ENCODE assay signal across 8 mouse cellular contexts in the genomic region with DNA sequence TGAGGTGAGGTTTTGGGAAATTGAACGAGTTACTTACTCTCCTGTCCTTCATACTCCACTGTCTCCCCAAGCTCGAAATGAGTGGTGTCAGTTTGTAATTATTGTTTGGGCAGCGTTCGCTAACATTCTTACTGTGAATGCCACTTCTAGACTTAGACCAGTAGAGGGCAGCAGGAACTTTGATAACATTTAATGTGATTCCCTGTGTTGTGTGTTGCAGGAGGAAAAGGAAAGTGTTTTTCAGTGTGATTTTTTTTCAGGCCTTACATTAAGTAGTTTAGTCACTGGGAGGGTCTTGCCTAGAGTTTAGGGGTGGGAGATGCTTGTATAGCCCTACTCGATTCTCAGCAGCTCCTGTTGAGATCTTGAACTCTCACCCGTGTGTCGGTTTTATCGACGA. TPM values are rescaled to one million over a fixed set of nuclear protein-coding genes. Genes with fewer than 3 reads are reported as not detected.
DNase-seq lines count a peak whose midpoint lies in the region; ATAC-seq lines count a peak whose summit lies in the region.

No protein-coding gene starts in this region.

- H3K36me3 ChIP-seq in hindbrain, embryonic 16.5 days (ENCODE audit: control insufficient read depth, insufficient read depth, low read length) = no peaks in the 10 kb centered on the region

- no peak overlapping the region for H3K4me3 ChIP-seq in hindbrain, embryonic 16.5 days (ENCODE audit: low read length)

- no peak overlapping the region for H3K27ac ChIP-seq in hindbrain, embryonic 16.5 days (ENCODE audit: low read depth, low read length)

- H3K4me2 ChIP-seq in hindbrain, embryonic 16.5 days (ENCODE audit: low read length) = no peak overlapping the region

- no peaks in the 10 kb centered on the region for H3K4me1 ChIP-seq in hindbrain, embryonic 16.5 days (ENCODE audit: control insufficient read depth, insufficient read depth, low read depth, low read length)

- intact Hi-C loops in left cerebral cortex, postnatal 10 days (cut with DNase I) = loop anchor here (5.0 to 10.0 kb wide), 3 partner anchors 106 to 304 kb away; no protein-coding TSS in a partner anchor

- WGBS in hindbrain, embryonic 16.5 days = 48% methylated on average over 9 of the region's 9 CpGs

- no peaks in the 10 kb centered on the region for H3K27me3 ChIP-seq in hindbrain, embryonic 16.5 days (replicated peaks; ENCODE audit: control insufficient read depth, insufficient read depth, low read length)

- no peaks in the 10 kb centered on the region for H3K9me3 ChIP-seq in hindbrain, embryonic 16.5 days (ENCODE audit: control insufficient read depth, low read length)

- no peak overlapping the region for H3K9ac ChIP-seq in hindbrain, embryonic 16.5 days (ENCODE audit: low read depth, low read length)

- ATAC-seq in hindbrain, embryonic 16.5 days = peak; percentile 65

- DNase-seq in left cerebral cortex, postnatal 10 days (ENCODE audit: extremely low spot score in 1 of 2, low spot score in 2 of 2) = peak; percentile 13 to 46
- no peak for DNase-seq in left cerebral cortex, adult 11 months (ENCODE audit: low spot score)
- DNase-seq in NIH3T3 (ENCODE audit: low read depth) = peak; percentile 90
- DNase-seq in embryo, embryonic 11 days = peak; percentile 84
- peak; percentile 66 for DNase-seq in lung, postnatal 25 days (ENCODE audit: low spot score)
- no peak for DNase-seq in ovary, postnatal 10 days (ENCODE audit: low spot score)
- DNase-seq in adrenal gland, adult 8-10 months = no peak

RNA-seq across cellular contexts. Expression of a gene that starts 3.5 kb away (rescaled TPM):
- total RNA-seq in left cerebral cortex, postnatal 10 days (2021) = under 1 TPM in 1 of 2 experiments, not detected in 1; 0.14 TPM
- polyA plus RNA-seq in hindbrain, embryonic 16.5 days (2015; fragmentation: Nextera tagmentation; extraction: Ambion mirVana) = 0.16 and 0.23 TPM in 2 replicates
- total RNA-seq in adrenal gland, adult 8-10 months (2022) = 1 to 10 TPM; 5.3 to 7.9 (median 7.2) TPM

RNA-seq across cellular contexts. Expression of a gene that starts 14.6 kb away (rescaled TPM):
- total RNA-seq in left cerebral cortex, postnatal 10 days (2021) = 10 to 100 TPM; 23.7 to 31.2 TPM
- polyA plus RNA-seq in hindbrain, embryonic 16.5 days (2015; fragmentation: Nextera tagmentation; extraction: Ambion mirVana) = 28.6 and 31.5 TPM in 2 replicates
- 100 to 1,000 TPM; 174 to 284 (median 210) TPM for total RNA-seq in adrenal gland, adult 8-10 months (2022)

RNA-seq across cellular contexts. Expression of a gene that starts 25.8 kb away (rescaled TPM):
- total RNA-seq in left cerebral cortex, postnatal 10 days (2021) = 1 to 10 TPM; 2.0 to 4.0 TPM
- polyA plus RNA-seq in hindbrain, embryonic 16.5 days (2015; fragmentation: Nextera tagmentation; extraction: Ambion mirVana) = 2.2 TPM in 2 replicates
- under 1 TPM in 2 of 4 experiments, not detected in 2; 0.23 to 0.28 TPM for total RNA-seq in adrenal gland, adult 8-10 months (2022)

RNA-seq across cellular contexts. Expression of a gene that starts 33.0 kb away (rescaled TPM):
- total RNA-seq in left cerebral cortex, postnatal 10 days (2021) = 100 to 1,000 TPM; 123 to 124 TPM
- polyA plus RNA-seq in hindbrain, embryonic 16.5 days (2015; fragmentation: Nextera tagmentation; extraction: Ambion mirVana) = 65.6 and 78.1 TPM in 2 replicates
- 100 to 1,000 TPM in 1 of 4 experiments, 10 to 100 TPM in 3; 75.0 to 108 (median 79.2) TPM for total RNA-seq in adrenal gland, adult 8-10 months (2022)

RNA-seq across cellular contexts. Expression of a gene that starts 33.6 kb away (rescaled TPM):
- 1 to 10 TPM; 4.9 to 5.0 TPM for total RNA-seq in left cerebral cortex, postnatal 10 days (2021)
- polyA plus RNA-seq in hindbrain, embryonic 16.5 days (2015; fragmentation: Nextera tagmentation; extraction: Ambion mirVana) = 1.0 and 1.3 TPM in 2 replicates
- total RNA-seq in adrenal gland, adult 8-10 months (2022) = 1 to 10 TPM in 1 of 4 experiments, under 1 TPM in 3; 0.51 to 1.3 (median 0.97) TPM

Comparison
In these comparisons a context has a peak if more than half of its experiments do, and no peak if none do; other contexts are left out.
1. DNase-seq: peak in left cerebral cortex, postnatal 10 days (2 of 2), NIH3T3 (single experiment), embryo, embryonic 11 days (single experiment) and lung, postnatal 25 days (single experiment); none in left cerebral cortex, adult 11 months (single experiment), ovary, postnatal 10 days (single experiment) and adrenal gland, adult 8-10 months (single experiment).
2. RNA of a gene that starts 3.5 kb away (total RNA-seq): 5.3 to 7.9 TPM in adrenal gland, adult 8-10 months; 0.14 TPM in left cerebral cortex, postnatal 10 days; every median in the first group is over 4 times any median in the second.
3. RNA of a gene that starts 14.6 kb away (total RNA-seq): 174 to 284 TPM in adrenal gland, adult 8-10 months; 23.7 to 31.2 TPM in left cerebral cortex, postnatal 10 days; every median in the first group is over 4 times any median in the second.